Mouse (Mus musculus): ENCODE results near the gene Ryr3.

The Ryr3 gene

DNA sequence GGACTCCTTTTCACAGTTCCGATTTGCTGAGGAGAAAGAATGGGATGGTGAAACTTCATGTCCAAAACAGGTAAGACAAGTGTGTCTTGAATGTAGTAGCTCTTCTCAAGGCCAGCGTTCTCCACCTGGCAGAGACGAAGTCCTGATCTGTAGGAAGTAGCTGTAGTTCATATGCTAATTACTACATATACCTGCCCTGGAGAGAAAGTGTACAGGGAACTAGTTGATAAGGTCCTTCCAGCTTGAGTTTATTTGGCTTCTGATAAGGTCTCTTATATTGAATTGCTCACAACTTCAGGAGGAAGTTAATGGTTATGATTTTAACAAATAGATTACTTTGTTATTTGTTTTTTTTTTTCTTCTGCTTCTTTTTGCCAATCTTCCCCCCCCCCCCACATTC is 591.7 kb downstream of the Ryr3 start:
- DNase-seq = no peak

- DNase-seq = no peak
These were observed 599.7 kb downstream of the Ryr3 start for GRCm38 (mm10) chr2:112617206-112617605.

DNA sequence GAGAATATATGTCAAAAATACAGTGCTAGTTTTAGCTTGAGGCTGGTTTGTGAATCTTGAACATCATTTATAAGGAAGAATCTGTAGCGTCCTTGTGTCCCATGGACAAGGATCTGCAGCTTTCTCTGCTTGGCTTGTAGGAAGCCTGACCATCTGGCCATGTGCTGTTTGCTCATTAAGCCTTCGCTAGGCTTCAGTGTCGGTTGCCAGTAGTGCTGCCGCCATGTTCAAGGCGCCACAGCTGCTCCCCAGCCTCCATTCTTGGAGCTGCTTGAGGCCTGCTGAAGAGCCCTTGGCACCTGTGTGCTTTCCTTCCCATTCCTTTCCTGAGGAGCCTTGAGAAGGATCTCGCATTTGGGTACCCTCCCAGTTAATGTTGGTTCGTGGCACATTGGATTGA is 602.5 kb downstream of the Ryr3 start:
- DNase-seq = no peak

DNA sequence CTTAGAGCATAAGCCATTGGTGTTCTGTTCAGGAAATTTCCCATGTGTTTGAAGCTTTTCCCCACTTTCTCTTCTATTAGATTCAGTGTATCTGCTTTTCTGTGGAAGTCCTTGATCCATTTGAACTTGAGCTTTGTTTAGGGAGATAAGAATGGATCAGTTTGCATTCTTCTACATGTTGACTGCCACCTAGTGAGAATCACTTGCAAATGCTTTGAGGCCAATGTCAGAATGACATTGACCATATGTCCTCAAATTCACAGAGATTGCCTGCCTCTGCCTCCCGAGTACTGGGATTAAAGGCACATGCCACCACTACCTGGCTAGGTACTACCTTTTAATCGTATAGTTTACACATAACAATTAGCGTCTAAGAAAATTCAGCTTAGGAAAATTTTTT is 604.3 kb downstream of the Ryr3 start:
- no peak for DNase-seq

- no peak for DNase-seq
These were observed 610.4 kb downstream of the Ryr3 start for GRCm38 (mm10) chr2:112606536-112606935.

GRCm38 (mm10) chr2:112602487-112602886 is 614.4 kb downstream of the Ryr3 start:
- no peak for DNase-seq

DNA sequence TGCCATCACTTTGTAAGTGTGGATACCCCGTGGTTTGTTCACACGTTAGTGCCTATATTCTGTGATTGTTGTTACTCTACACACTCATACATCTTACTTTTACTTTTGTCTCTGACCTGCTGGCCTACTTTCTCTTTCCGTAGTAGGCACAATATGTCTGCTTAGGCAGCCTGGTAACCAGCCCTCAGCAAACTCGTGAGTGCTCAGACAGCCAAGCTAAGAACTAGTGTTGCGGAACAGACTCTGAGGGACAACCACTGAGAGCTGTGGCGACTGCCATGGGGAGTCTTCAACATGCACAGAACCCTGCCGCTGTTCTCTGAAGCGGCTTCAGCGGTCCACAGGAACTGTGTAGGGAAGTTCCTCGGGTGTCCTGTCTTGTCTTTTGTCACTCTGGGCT is 616.7 kb downstream of the Ryr3 start:
- DNase-seq = no peak

DNA sequence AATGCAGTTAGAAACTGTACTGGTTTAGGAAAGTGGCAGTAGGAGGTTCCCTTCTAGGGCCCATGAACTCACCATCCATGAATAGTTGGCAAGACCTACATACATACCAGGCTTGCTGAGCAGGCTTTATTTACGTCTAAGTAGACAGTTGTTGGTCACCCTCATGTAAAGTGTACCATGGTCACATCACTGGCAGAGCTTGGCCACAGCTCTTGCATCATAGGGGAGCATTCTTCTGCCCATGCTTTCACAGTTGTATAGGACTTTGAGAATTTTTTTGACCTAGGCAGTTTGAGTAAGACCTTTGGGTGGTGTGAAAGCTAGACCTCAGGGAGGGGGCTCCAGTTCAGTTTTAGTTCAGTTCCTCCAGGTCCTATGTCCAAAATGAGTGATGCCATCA is 619.8 kb downstream of the Ryr3 start:
- no peak for DNase-seq

DNA sequence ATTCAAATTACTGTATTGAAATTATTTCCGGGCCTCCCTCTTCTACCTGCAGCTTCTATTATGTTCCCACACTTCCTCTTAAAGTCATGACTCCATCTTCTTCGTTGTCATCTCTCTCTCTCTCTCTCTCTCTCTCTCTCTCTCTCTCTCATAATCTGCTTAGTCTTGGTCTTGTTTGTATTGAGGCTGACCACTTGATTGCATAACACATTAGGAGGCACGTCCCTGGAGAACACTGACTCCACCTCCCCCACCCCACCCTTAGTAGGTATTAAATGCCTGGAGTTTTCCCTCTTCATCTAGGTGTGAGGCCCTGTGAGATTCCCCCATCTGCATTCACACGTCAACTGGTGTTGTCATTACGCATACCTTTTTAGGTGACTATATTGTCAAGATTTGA is 620.5 kb downstream of the Ryr3 start:
- no peak for DNase-seq

GRCm38 (mm10) chr2:112595807-112596206 is 621.1 kb downstream of the Ryr3 start:
- no peak for DNase-seq

- no peak for DNase-seq
These were observed 623.1 kb downstream of the Ryr3 start for GRCm38 (mm10) chr2:112593781-112594180.

DNA sequence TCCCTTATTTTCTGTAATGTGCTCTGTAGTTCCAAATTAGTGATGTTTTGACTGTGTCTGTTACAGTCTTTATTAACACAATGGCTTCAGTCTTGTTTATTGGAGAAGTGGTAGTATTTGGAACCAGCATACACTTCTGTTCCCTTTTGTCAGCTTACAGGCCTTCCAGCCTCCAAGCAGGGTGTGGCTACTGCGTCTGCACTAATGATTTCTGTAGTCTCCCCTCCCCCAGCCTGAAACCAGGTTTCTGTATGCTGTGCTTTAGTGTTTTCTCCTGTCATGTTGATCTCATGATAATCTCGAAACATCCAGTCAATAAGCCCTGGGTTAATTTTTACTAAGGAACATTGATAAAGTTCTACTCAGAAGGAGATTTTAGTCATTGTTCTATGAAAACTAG is 623.6 kb downstream of the Ryr3 start:
- no peak for DNase-seq

GRCm38 (mm10) chr2:112591451-112591871 is 625.4 kb downstream of the Ryr3 start:
- DNase-seq = no peak

DNA sequence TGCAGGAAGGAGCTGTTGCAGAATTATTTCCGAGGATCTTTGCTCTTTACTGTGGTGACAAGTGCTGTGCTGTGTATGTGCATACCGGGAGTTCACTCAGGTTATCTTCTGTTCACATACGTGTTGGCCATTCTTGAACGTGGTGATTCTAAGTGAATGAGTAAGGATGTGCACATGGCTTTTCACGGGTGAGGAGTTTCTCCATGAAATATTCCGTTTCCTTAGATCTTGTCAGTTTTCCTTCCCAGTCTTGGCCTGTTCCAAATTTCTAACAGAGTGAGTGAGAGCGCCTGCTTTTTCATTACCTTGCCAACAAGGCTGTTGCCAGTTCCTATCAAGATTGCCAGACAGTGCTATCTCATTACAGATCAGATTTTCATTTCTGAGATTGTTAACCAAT is 625.9 kb downstream of the Ryr3 start:
- no peak for DNase-seq
